Mouse (Mus musculus) E14TG2a.4 (cell line): ENCODE measurements around the gene Syt1.

Experiments used
- CTCF ChIP-seq: conservative IDR thresholded peaks from 2 replicates; pipeline ENCODE4 v1.5.1; 2014; ENCODE audit warnings: low read length
- NANOG ChIP-seq: IDR thresholded peaks from 2 replicates; pipeline ENCODE4 v1.6.1; 2014; ENCODE audit warnings: borderline replicate concordance, low read length, mixed read lengths
- POU5F1 ChIP-seq: IDR thresholded peaks from 2 replicates; pipeline ENCODE4 v1.6.1; 2014; ENCODE audit warnings: low read length, borderline replicate concordance

- no peak for TF ChIP-seq CTCF
- TF ChIP-seq POU5F1 = no peak
- no peak for TF ChIP-seq NANOG
Observed at GRCm38 (mm10) chr10:108535922-108536321, 474.9 kb downstream of the Syt1 start.
